Mouse (Mus musculus): ENCODE data around the gene F830045P16Rik.

The F830045P16Rik gene

DNA sequence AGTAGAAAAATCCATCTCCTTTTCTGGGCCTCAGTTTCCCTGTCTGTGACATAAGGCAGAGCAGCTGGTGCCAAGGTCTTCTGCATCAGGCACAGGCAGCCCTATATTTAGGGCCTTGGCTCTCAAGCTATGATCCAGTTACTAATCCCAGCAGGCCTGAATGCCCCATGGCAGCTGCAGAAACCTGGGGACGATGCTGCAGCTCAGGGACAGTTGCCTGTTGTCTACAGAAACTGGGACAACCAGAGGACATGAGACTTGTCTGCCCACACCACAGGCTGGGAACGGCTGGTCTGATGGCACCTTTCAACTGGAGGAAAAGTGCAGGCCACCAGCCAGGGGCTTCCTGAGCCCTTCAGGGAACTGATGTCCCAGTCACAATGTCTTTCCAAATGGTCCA lies at the start of gene F830045P16Rik:
Gene F830045P16Rik, minus strand, starts transcription at position 226 of the 400 bp plus-strand sequence.
- no peak for TF ChIP-seq GATA4 (IDR thresholded peaks at IDR 0.05; ENCODE audit: insufficient replicate concordance, low read length)

DNA sequence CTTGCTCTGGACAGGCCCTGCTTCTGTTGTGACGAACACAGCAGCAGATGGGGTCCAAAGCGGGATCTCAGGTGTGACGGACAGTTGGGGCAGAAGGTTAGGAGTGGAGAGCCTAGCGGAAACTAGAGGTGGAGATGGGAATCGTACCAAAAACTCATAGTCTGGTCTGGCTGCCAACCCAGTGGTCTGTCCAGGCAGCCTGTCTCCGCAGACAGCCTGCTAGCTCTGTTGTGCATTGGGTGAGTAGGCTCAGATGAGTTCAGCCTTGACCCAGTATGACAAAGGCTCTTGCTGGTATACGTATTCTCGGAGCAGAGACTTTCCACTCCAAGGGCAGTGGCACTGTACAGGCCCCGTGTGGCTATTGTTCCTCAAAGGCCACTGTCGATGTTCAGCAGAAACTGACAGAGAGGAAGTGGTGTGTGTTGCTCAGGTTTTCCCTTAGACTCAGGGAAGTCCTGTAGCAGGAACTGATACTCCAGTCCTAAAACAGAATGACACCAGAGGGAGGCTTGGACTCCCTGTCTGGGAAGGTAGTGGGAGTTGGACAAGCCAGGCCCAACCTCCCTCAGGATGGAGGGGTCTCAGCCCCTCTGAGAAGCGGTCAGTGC lies 49.6 kb upstream of the F830045P16Rik start:
- no peak for TF ChIP-seq GATA4 (IDR thresholded peaks at IDR 0.05; ENCODE audit: insufficient replicate concordance, low read length)

DNA sequence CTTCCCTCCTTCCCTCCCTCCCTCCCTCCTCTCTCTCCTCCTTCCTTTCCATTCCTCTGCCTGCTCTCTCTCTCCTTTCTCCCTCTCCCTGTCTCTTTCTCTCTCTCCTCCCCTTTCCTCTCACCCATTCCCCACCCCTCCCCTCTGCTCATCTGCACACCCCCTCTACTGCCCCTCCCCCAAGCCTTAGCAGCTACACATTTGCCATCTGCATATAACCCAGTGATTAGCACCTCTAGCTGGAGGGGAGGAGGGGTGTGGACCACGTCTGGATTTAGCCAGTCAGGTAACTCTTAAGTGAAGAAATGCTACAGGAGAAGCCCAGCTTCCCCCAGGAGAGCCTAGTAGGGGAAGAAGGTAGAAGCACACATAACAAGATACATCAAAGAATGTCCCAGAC lies 48.5 kb upstream of the F830045P16Rik start:
- TF ChIP-seq GATA4 (IDR thresholded peaks at IDR 0.05; ENCODE audit: insufficient replicate concordance, low read length) = no peak

DNA sequence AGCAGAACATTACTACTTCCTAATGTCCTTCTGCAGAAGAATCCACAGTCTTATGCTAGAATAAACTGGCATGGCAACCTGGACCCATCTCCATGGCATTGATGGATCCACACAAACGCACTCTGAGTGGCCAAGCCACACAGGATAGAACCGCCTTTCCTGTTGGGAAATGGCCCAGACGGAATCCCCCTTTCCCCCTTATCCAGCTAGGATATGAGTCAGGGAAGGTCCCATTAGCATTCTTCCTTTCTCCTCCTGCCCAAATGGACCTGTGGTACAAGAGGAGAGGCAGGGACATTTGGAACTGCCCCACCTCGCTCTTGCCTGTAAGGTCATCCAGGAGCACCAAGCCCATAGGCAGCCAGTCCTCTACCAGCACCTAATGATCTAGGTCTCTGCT lies 45.9 kb upstream of the F830045P16Rik start:
- TF ChIP-seq GATA4 (IDR thresholded peaks at IDR 0.05; ENCODE audit: insufficient replicate concordance, low read length) = no peak

DNA sequence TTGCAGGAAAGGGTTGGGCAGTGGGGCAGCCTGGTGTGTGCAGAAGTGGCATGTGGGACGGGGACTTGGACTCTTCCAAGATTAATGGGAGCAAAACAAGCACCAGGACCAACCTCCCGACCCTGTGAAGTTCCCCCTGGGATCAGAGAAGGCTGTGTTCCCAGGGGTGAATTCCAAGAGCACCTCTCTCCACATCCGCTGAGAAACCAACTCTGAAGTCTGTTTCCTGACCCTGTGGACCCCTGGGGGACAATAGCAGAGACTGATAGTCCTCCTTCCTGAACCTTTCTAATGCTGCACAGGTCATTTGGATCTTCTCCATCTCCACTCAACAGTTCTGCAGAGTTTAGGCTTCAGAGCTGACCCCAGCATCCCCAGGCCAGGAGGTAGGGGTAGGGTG lies 45.4 kb upstream of the F830045P16Rik start:
- TF ChIP-seq GATA4 (IDR thresholded peaks at IDR 0.05; ENCODE audit: insufficient replicate concordance, low read length) = peak; percentile 10; the same call in 1 of the 2 replicates

DNA sequence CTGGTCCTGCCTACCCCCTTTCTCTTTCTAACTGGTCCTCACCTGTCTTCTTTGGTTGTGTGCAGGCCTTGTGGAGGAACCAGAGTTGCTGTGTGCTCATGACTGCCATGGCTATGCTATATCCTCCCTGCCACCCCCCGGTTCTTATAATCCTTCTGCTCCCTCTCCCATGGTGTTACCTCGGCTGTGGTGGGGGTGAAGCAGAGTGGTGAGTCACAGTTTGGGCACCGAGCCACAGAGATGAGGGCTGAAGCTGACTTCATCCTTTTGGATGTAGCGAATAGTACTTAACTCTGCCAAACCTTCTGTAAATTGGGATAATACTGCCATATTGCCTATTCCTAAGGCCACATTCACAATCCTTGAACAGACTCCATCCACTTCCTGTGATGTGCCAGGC lies 44.3 kb upstream of the F830045P16Rik start:
- TF ChIP-seq GATA4 (IDR thresholded peaks at IDR 0.05; ENCODE audit: insufficient replicate concordance, low read length) = no peak

DNA sequence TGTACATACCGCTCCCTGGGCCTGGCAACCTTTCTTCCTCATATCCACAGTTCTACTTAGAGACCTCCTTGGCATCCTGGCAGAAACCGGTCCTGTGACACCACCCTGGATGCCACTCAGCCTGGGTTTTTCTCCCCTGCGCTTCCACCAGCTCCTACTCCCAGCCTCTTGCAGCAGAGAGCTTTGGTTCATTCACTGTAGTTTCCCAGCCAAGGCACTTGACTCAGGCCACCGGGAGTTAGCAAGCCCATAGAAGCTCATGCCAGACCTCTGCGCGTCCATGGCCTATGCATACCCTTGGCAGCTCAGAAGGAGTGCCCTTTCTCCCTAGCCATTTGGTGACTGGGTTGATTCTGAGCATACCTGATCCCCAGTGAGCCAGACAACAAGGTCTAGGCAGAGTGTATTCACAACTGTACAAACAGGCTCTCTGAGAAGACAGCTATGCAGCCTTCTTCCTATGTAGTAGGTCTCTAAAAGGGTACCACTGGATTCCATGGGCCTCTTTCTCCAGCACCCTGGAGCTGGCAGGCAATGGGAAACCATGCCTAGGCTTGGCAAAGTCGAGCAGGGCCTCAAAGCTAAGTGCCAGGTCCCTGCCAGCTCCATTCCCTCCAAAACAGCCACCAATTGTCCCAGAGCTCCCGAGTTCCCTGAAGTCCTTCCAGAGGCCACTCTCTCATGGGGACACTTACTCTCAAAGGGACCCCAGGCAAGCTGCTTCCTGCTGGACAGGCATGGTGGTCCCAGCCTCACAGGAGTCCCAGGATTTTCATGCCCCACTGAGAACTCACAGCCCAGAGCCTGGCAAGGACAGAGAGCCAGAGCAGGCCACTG lies 40.4 kb upstream of the F830045P16Rik start:
- no peak for TF ChIP-seq GATA4 (IDR thresholded peaks at IDR 0.05; ENCODE audit: insufficient replicate concordance, low read length)

DNA sequence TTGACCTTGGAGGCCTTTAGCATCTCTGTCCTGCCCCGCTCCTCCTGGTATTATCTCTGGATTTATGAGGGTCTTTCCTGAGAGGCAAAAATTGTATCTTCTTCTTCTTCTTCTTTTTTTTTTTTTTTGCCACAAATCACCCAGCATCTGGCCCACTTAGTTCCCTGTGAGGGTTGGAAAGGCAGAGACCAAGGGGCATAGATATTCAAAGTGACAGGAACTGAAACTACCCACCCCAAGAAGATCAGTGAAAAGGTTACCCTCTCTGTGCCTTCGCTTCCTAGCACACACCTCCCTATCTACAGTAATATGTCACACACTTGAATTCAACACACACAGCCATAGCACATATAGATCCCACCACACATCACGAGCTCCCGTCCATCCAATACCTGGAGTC lies 38.7 kb upstream of the F830045P16Rik start:
- no peak for TF ChIP-seq GATA4 (IDR thresholded peaks at IDR 0.05; ENCODE audit: insufficient replicate concordance, low read length)

DNA sequence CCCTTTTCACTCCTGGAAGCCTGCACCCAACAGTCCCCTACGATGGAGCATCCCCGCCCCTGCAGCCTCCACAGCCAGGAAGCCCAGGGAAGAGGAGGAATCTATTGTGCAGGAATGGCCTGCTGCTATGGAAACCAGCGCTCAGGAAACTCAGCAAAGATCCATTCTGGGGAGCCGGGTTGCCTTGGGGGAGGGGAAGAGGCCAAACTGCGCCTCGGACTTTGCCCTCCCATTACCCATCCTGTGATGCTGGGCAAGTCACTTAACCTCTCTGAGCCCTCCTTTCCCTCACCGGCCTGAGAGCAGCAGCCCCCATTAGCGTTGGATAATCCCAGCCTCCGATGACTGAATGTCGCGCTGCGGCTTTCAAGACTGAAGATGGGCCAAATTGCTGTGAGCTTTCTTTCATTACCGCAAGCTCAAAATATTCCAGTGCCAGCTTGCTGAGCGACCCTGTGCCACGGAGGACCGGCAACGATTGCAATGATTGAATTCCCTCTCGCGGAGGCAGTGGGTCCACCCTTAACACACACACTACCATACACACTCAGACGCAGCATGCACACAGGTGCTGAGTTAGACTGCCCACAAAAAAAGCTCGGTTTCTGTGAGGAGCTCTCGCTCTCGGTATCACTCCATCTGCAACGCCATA lies 38.1 kb upstream of the F830045P16Rik start:
- TF ChIP-seq GATA4 (IDR thresholded peaks at IDR 0.05; ENCODE audit: insufficient replicate concordance, low read length) = no peak

DNA sequence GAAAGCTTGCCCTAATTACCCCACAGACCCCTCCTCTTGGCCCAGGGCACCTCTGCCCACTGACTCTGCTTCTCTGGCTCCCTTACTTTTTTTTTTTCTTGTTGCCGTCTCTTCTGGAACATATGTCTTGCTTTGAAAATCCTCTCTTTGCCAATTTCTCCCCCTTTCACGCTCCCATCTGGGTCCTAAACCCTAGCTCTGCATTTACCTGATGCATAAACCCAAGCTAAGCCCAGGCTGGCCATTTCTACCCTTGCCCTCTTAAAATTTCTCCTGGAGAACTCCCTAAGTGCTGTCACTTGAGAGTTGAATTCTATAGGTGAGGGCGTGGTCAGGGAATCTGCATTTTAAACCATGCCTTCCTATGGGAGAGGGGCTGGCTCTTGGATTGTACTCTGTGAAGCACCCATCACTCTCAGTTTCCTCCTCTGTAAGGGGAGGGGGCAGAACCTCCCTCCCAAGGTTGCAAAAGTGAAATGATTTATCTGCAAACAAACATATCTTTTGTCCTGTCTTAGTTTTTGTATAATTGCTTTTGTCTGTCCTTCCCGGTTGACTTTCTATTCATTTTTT lies 37.4 kb upstream of the F830045P16Rik start:
- TF ChIP-seq GATA4 (IDR thresholded peaks at IDR 0.05; ENCODE audit: insufficient replicate concordance, low read length) = no peak

DNA sequence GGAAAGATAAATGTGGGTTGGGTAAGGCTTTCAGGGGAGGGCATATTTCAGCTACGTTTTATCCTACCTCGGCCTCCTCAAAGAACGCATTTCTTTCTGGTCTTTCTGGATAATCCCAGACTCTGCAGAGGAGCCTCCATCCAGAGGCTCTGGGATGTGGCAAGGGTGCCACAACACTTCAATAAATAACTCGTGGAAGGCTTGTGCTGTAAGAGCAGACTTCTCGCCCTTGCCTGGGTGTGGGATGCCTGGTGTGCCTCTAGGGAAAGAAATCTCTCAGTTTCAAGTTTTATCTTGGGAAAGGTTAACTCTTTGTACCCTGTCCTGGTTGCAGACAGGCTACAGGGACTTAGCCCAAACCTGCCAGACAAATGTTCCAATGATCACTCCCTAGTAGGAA lies 33.2 kb upstream of the F830045P16Rik start:
- no peak for TF ChIP-seq GATA4 (IDR thresholded peaks at IDR 0.05; ENCODE audit: insufficient replicate concordance, low read length)

DNA sequence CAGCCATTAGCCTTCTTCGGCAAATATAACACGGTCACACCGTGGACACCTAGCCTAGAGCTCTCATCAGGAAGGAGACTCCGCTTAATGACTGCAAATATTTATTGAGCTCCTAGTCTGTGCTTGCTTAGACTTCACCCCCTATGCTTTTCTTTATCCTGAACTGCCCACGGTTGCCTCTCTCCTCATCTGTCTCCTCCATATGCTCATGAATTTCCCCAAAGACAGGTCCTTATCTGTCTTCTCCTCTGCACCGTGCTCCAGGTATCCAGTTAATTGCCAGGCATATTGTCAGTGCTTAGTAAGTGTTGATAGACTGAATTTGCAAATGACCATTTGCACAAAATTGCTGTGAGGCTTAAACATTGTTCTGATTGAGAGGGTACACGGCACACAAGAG lies 32.7 kb upstream of the F830045P16Rik start:
- no peak for TF ChIP-seq GATA4 (IDR thresholded peaks at IDR 0.05; ENCODE audit: insufficient replicate concordance, low read length)

DNA sequence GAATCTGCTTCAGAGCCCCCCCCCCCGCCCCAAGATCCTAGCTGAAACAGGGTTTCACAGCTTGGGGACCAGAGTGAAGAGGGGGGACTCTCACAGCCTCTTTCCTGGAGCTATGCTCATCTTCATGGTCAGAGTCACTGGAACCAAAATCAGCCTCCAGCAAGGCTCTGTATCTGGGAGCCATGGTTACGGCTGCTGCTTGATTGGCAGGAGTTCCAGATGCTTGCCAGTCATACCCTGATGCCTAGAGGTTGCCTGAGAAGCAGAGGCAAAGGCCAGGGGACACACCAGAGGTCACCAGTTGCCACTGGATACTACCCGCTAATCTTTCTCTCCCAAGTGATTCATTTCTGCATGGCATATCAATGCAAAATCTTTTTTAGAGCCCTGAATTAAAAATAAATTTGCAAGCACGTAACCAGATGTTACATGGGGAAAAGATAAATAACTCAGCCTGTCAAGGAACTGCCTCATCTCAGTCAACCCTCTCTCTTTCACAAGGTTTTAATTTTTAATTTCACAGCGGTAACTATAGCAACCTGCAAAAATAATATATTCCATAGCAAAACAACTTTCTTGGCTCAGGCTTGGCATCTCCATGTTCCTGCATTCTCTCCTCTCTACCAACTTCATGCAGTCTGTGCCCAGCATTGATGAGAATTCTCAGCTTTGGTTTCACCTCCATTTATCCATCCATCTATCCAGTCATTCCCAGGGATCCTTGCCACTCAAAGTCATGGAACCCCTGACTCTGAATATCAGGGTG lies 27.7 kb upstream of the F830045P16Rik start:
- no peak for TF ChIP-seq GATA4 (IDR thresholded peaks at IDR 0.05; ENCODE audit: insufficient replicate concordance, low read length)

DNA sequence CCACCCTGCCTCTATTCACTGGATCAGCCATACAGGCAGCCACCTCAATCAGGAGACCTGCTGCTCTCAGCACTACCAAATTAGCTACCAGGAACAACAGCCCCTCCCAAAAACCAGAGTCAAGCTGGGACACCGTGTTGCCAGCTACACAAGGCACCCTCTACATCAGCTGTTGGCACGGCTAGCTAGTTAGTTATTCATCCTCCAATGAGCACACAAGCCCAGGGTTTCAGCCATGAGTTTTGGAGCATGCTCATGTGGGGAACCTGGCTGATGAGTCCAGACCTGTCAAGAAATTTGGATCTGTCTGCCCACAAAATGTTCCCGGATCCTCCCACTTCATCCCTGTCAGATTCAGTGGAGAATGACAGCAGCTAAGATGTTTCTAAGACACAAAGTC lies 25.4 kb upstream of the F830045P16Rik start:
- no peak for TF ChIP-seq GATA4 (IDR thresholded peaks at IDR 0.05; ENCODE audit: insufficient replicate concordance, low read length)

DNA sequence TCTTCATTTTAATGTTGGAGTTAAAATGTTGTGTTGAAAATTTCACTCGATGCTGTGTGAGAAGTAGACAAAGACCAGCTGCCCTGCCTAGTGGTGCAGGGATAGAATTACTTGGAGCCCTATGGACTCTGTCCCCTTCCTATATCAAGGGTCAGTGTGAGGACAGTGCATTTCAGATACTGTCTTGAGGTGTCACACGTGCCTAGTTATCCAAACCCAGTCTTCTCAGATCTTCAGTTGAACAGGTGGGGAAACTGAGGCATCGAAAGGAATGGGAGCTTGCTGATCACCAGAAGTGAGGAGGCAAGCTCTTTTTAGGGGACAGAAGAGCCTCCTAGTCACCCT lies 22.4 kb upstream of the F830045P16Rik start:
- no peak for TF ChIP-seq GATA4 (IDR thresholded peaks at IDR 0.05; ENCODE audit: insufficient replicate concordance, low read length)
